Mouse (Mus musculus) heart, embryonic 11.5 days (tissue): ENCODE results near the gene Gm26602. TPM values are rescaled to one million over a fixed set of nuclear protein-coding genes. Genes with fewer than 3 reads are reported as not detected.

Experiments used
- ATAC-seq: fragments of 200-750 bp; cut with Nextera tagmentation; replicated peaks from 2 replicates; pipeline ENCODE4 v1.8.0; 2017; ENCODE audit warnings: moderate library complexity; ENCODE audit not compliant: insufficient number of reproducible peaks, low FRiP score, low TSS enrichment
- H3K27ac ChIP-seq: fragments of 300-500 bp; sonication (generic); 2 replicates; pipeline ENCODE4 v1.5.1; 2014; ENCODE audit warnings: mild to moderate bottlenecking, low read depth, low read length
- H3K27me3 ChIP-seq: fragments of 300-500 bp; sonication (generic); 2 replicates; pipeline ENCODE4 v1.6.1; 2014; ENCODE audit warnings: mild to moderate bottlenecking, low read length, mixed read lengths; ENCODE audit not compliant: control insufficient read depth, insufficient read depth
- H3K36me3 ChIP-seq: fragments of 300-500 bp; sonication (generic); 2 replicates; pipeline ENCODE4 v1.6.1; 2014; ENCODE audit warnings: mild to moderate bottlenecking, low read length, moderate library complexity, mixed read lengths; ENCODE audit not compliant: control insufficient read depth, insufficient read depth
- H3K4me1 ChIP-seq: fragments of 300-500 bp; sonication (generic); 2 replicates; pipeline ENCODE4 v1.6.1; 2014; ENCODE audit warnings: low read length; ENCODE audit not compliant: control insufficient read depth, insufficient read depth
- H3K4me2 ChIP-seq: fragments of 300-500 bp; sonication (generic); 2 replicates; pipeline ENCODE4 v1.6.1; 2014; ENCODE audit warnings: mild to moderate bottlenecking, moderate library complexity
- H3K4me3 ChIP-seq: fragments of 300-500 bp; sonication (generic); 2 replicates; pipeline ENCODE4 v1.5.1; 2014; ENCODE audit warnings: low read depth, low read length
- H3K9ac ChIP-seq: fragments of 300-500 bp; sonication (generic); 2 replicates; pipeline ENCODE4 v1.6.1; 2014; ENCODE audit warnings: mild to moderate bottlenecking, low read depth, low read length, moderate library complexity
- H3K9me3 ChIP-seq: fragments of 300-500 bp; sonication (generic); replicated peaks from 2 replicates; pipeline ENCODE4 v1.6.1; 2016; ENCODE audit warnings: low read length; ENCODE audit not compliant: control insufficient read depth
- WGBS: fragments of 180-500 bp; shearing (Covaris S2); extraction: QIAGEN DNeasy Blood & Tissue Kit; methylation state at CpG from one replicate; pipeline ENCODE4 v1.1.7; 2014; ENCODE audit not compliant: insufficient replicate concordance; 5-methylcytosine and 5-hydroxymethylcytosine counted together
- polyA plus RNA-seq: library from polyadenylated mRNA; unstranded; fragments of >200 nt; fragmentation: Nextera tagmentation; extraction: Ambion mirVana; gene quantifications from 2 replicates; pipeline ENCODE4 v1.2.1, GENCODE M21; 2014

The Gm26602 gene
- polyA plus RNA-seq, 1 experiment from 2014 or later, result 8.1 TPM

- no peaks in the 10 kb centered on the region for H3K9me3 ChIP-seq
- H3K4me1 ChIP-seq, result peaks cover 71% of the 10 kb centered on the region
- WGBS, result 12% methylated on average over 8 of the region's 8 CpGs
- 0 out of 2 replicates have a peak overlapping the region, but pooled peaks have one; percentile 15 for H3K4me3 ChIP-seq
- H3K9ac ChIP-seq, result peak overlapping the region; percentile 52; the same call in 1 of the 2 replicates
- H3K36me3 ChIP-seq, result peaks cover 19% of the 10 kb centered on the region
- H3K27me3 ChIP-seq, result no peaks in the 10 kb centered on the region
- no peak for ATAC-seq
- peak overlapping the region; percentile 35 for H3K4me2 ChIP-seq
- peak overlapping the region; percentile 71 for H3K27ac ChIP-seq
Measured at GRCm38 (mm10) chr10:79932736-79933135, 22.1 kb downstream of the Gm26602 start.

- 61% methylated on average over 9 of the region's 9 CpGs for WGBS
- ATAC-seq, result no peak
- peak overlapping the region; percentile 52; the same call in 1 of the 2 replicates for H3K9ac ChIP-seq
- H3K27ac ChIP-seq, result peak overlapping the region; percentile 71
- no peaks in the 10 kb centered on the region for H3K9me3 ChIP-seq
- peaks cover 75% of the 10 kb centered on the region for H3K4me1 ChIP-seq
- peaks cover 23% of the 10 kb centered on the region for H3K36me3 ChIP-seq
- no peaks in the 10 kb centered on the region for H3K27me3 ChIP-seq
- peak overlapping the region; percentile 5; the same call in 1 of the 2 replicates for H3K4me3 ChIP-seq
- H3K4me2 ChIP-seq, result peak overlapping the region; percentile 35
Measured at GRCm38 (mm10) chr10:79933145-79933679, 22.6 kb downstream of the Gm26602 start.

GRCm38 (mm10) chr10:79933861-79934260, 23.2 kb downstream of the Gm26602 start:
- WGBS, result 83% methylated on average over 6 of the region's 6 CpGs
- Histone ChIP-seq H3K27ac (peak overlapping the region; percentile 41; the same call in 1 of the 2 replicates), H3K9me3 (no peaks in the 10 kb centered on the region), H3K4me3 (no peak overlapping the region), H3K36me3 (peaks cover 23% of the 10 kb centered on the region), H3K9ac (no peak overlapping the region), H3K27me3 (no peaks in the 10 kb centered on the region), H3K4me2 (no peak overlapping the region), H3K4me1 (peaks cover 77% of the 10 kb centered on the region)
- no peak for ATAC-seq

- ATAC-seq, result peak; percentile 37
- Histone ChIP-seq H3K36me3 (peaks cover 23% of the 10 kb centered on the region), H3K4me3 (no peak overlapping the region), H3K9ac (peak overlapping the region; percentile 34; the same call in 1 of the 2 replicates), H3K27ac (0 out of 2 replicates have a peak overlapping the region, but pooled peaks have one; percentile 41), H3K4me2 (no peak overlapping the region), H3K27me3 (no peaks in the 10 kb centered on the region), H3K9me3 (no peaks in the 10 kb centered on the region), H3K4me1 (peaks cover 72% of the 10 kb centered on the region)
- 65% methylated on average over 13 of the region's 13 CpGs for WGBS
Measured at GRCm38 (mm10) chr10:79934272-79934721, 23.6 kb downstream of the Gm26602 start.

GRCm38 (mm10) chr10:79934794-79935569, 24.3 kb downstream of the Gm26602 start:
- WGBS, result 90% methylated on average over 16 of the region's 16 CpGs
- Histone ChIP-seq H3K4me1 (peaks cover 69% of the 10 kb centered on the region), H3K4me3 (no peak overlapping the region), H3K36me3 (peaks cover 23% of the 10 kb centered on the region), H3K4me2 (no peak overlapping the region), H3K9me3 (no peaks in the 10 kb centered on the region), H3K9ac (0 out of 2 replicates have a peak overlapping the region, but pooled peaks have one; percentile 34), H3K27me3 (no peaks in the 10 kb centered on the region), H3K27ac (no peak overlapping the region)
- no peak for ATAC-seq

GRCm38 (mm10) chr10:79936284-79936910, 25.7 kb downstream of the Gm26602 start:
- Histone ChIP-seq H3K4me3 (no peak overlapping the region), H3K36me3 (peaks cover 21% of the 10 kb centered on the region), H3K4me2 (no peak overlapping the region), H3K27ac (peak overlapping the region; percentile 58; the same call in 1 of the 2 replicates), H3K4me1 (peaks cover 81% of the 10 kb centered on the region), H3K27me3 (no peaks in the 10 kb centered on the region), H3K9ac (no peak overlapping the region; the same call in 1 of the 2 replicates), H3K9me3 (no peaks in the 10 kb centered on the region)
- no peak for ATAC-seq
- 62% methylated on average over 10 of the region's 10 CpGs for WGBS

GRCm38 (mm10) chr10:79936911-79937441, 26.3 kb downstream of the Gm26602 start:
- peak overlapping the region; percentile 58; the same call in 1 of the 2 replicates for H3K27ac ChIP-seq
- H3K9ac ChIP-seq, result no peak overlapping the region
- no peak for ATAC-seq
- H3K36me3 ChIP-seq, result peaks cover 22% of the 10 kb centered on the region
- peak overlapping the region; percentile 41 for H3K4me2 ChIP-seq
- peaks cover 76% of the 10 kb centered on the region for H3K4me1 ChIP-seq
- H3K4me3 ChIP-seq, result no peak overlapping the region
- H3K27me3 ChIP-seq, result no peaks in the 10 kb centered on the region
- WGBS, result 65% methylated on average over 27 of the region's 27 CpGs
- H3K9me3 ChIP-seq, result no peaks in the 10 kb centered on the region
